Mouse (Mus musculus) C2C12 (cell line): Measurements from ENCODE around the gene Hormad1. TPM values are rescaled to one million over a fixed set of nuclear protein-coding genes. Genes with fewer than 3 reads are reported as not detected.

Experiments
- H3K27me3 ChIP-seq: one replicate; pipeline ENCODE4 v1.6.1; 2011; ENCODE audit not compliant: control insufficient read depth, insufficient read depth, insufficient read length
- H3K36me3 ChIP-seq: one replicate; pipeline ENCODE4 v1.6.1; 2011; ENCODE audit not compliant: control insufficient read depth, insufficient read depth
- H3K4me3 ChIP-seq: one replicate; pipeline ENCODE4 v1.5.1; 2011; ENCODE audit warnings: mild to moderate bottlenecking, control low read depth; ENCODE audit not compliant: poor library complexity, insufficient read depth, severe bottlenecking
- H3K79me2 ChIP-seq: one replicate; pipeline ENCODE4 v1.6.1; 2011; ENCODE audit not compliant: control insufficient read depth, insufficient read depth
- H3K79me3 ChIP-seq: one replicate; pipeline ENCODE4 v1.6.1; 2011; ENCODE audit warnings: low read depth, control low read depth
- H3ac ChIP-seq: one replicate; pipeline ENCODE3; 2011; ENCODE audit warnings: low read depth; ENCODE audit not compliant: control insufficient read depth, insufficient read length
- CEBPB ChIP-seq: IDR thresholded peaks from one replicate; pipeline ENCODE4 v1.6.1; 2011; ENCODE audit warnings: low read depth, mild to moderate bottlenecking, control low read depth, moderate library complexity
- CTCF ChIP-seq: IDR thresholded peaks from one replicate; pipeline ENCODE4 v1.5.1; 2011; ENCODE audit not compliant: control insufficient read depth, insufficient read depth, insufficient read length
- FOSL1 ChIP-seq: IDR thresholded peaks from one replicate; pipeline ENCODE4 v1.8.0; 2011; ENCODE audit warnings: mild to moderate bottlenecking, low read length; ENCODE audit not compliant: poor library complexity, insufficient read depth, severe bottlenecking
- MAX ChIP-seq: IDR thresholded peaks from one replicate; pipeline ENCODE4 v1.6.1; 2011; ENCODE audit warnings: mild to moderate bottlenecking, control low read depth
- MYOD1 ChIP-seq: IDR thresholded peaks from one replicate; pipeline ENCODE4 v1.6.1; 2011; ENCODE audit warnings: low read depth; ENCODE audit not compliant: control insufficient read depth, insufficient read length
- MYOG ChIP-seq: IDR thresholded peaks from one replicate; pipeline ENCODE4 v1.6.1; 2011; ENCODE audit not compliant: control insufficient read depth, insufficient read length; ENCODE audit errors: extremely low read depth
- USF1 ChIP-seq: IDR thresholded peaks from one replicate; pipeline ENCODE4 v1.6.1; 2011; ENCODE audit warnings: low read depth, mild to moderate bottlenecking, control low read depth, moderate library complexity
- polyA plus RNA-seq: library from polyadenylated mRNA; unstranded; fragments of >200 nt; fragmentation: generic; extraction: Trizol; gene quantifications from one replicate; pipeline ENCODE4 v1.2.1, GENCODE M21; 2012; ENCODE audit warnings: missing spikeins

Hormad1 gene
- polyA plus RNA-seq, 1 experiment = not detected

DNA sequence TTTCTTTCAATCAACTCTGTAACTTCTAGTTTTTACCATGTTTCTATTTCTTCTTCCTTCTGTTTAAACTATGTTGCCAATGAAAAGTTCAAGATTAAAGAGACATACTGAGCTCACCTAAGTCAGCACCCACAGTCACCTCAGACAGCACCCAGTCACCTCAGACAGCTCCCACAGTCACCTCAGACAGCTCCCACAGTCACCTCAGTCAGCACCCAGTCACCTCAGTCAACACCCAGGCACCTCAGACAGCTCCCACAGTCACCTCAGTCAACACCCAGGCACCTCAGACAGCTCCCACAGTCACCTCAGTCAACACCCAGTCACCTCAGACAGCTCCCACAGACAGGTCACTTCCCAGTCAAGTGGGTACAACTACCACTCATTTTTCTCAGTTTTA is 17.3 kb upstream of the Hormad1 start:
- H3K79me2 ChIP-seq = no peaks in the 10 kb centered on the region
- TF ChIP-seq MYOG (no peak), MYOD1 (no peak), CEBPB (no peak), CTCF (no peak), MAX (no peak), USF1 (no peak), FOSL1 (no peak)
- H3K4me3 ChIP-seq = no peak overlapping the region
- H3K36me3 ChIP-seq = no peaks in the 10 kb centered on the region
- H3K79me3 ChIP-seq = no peaks in the 10 kb centered on the region
- H3ac ChIP-seq = no peak overlapping the region
- no peaks in the 10 kb centered on the region for H3K27me3 ChIP-seq

DNA sequence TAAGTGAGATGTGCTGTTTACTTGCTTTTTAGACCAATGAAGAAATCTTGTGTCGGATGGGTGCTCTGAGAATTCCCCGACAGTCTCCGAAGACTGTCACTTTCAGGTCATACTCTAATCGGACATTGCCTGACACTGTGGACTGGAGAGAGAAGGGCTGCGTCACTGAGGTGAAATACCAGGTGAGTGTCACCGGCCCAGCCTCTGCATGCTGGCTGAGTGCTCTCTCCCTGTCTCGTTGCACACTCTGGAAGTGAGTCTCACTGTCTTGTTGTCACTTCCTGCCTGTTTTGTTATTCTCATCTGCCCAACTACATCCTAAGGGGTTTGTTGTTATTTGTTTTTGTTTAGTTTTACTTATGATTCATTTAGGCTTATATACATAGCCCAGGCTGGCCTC is 16.5 kb upstream of the Hormad1 start:
- Histone ChIP-seq H3ac (no peak overlapping the region), H3K27me3 (no peaks in the 10 kb centered on the region), H3K79me2 (no peaks in the 10 kb centered on the region), H3K36me3 (no peaks in the 10 kb centered on the region), H3K79me3 (no peaks in the 10 kb centered on the region), H3K4me3 (no peak overlapping the region)
- TF ChIP-seq MAX (no peak), MYOG (no peak), FOSL1 (no peak), USF1 (no peak), MYOD1 (no peak), CTCF (no peak), CEBPB (no peak)

GRCm38 (mm10) chr3:95550176-95550575 is 9.3 kb upstream of the Hormad1 start:
- Histone ChIP-seq H3K79me2 (no peaks in the 10 kb centered on the region), H3K4me3 (no peak overlapping the region), H3K36me3 (no peaks in the 10 kb centered on the region), H3ac (no peak overlapping the region), H3K79me3 (no peaks in the 10 kb centered on the region), H3K27me3 (no peaks in the 10 kb centered on the region)
- no peak for TF ChIP-seq FOSL1
- no peak for TF ChIP-seq USF1
- no peak for TF ChIP-seq CEBPB
- TF ChIP-seq MYOD1 = no peak

GRCm38 (mm10) chr3:95553986-95554385 is 5.5 kb upstream of the Hormad1 start:
- no peak overlapping the region for H3ac ChIP-seq
- H3K4me3 ChIP-seq = no peak overlapping the region
- TF ChIP-seq USF1 (no peak), MYOD1 (no peak), CEBPB (no peak), FOSL1 (no peak), MYOG (no peak), CTCF (no peak), MAX (no peak)
- no peaks in the 10 kb centered on the region for H3K79me2 ChIP-seq
- H3K79me3 ChIP-seq = no peaks in the 10 kb centered on the region
- no peaks in the 10 kb centered on the region for H3K27me3 ChIP-seq
- H3K36me3 ChIP-seq = no peaks in the 10 kb centered on the region

DNA sequence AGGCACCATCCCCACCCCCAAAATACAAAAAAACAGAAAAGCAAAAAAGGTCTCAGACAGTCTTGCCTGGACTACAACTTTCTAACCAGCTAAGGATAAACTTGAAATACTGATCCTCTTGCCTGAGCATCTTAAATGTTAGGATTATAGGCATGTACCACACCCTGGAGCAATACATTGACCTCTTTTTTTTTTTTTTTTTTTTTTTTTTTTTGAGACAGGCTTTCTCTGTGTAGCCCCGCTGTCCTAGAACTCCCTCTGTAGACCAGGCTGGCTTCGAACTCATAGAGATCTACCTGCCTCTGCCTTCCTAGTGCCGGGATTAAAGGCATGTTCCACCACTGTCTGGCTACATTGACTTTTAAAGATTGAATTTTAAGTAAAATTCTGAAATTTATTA is 1.3 kb downstream of the Hormad1 start:
- Histone ChIP-seq H3K79me2 (no peaks in the 10 kb centered on the region), H3K27me3 (no peaks in the 10 kb centered on the region), H3K4me3 (no peak overlapping the region), H3ac (no peak overlapping the region), H3K79me3 (no peaks in the 10 kb centered on the region), H3K36me3 (no peaks in the 10 kb centered on the region)
- TF ChIP-seq MYOD1 (no peak), FOSL1 (no peak), MAX (no peak), USF1 (no peak), MYOG (no peak), CEBPB (no peak), CTCF (no peak)

DNA sequence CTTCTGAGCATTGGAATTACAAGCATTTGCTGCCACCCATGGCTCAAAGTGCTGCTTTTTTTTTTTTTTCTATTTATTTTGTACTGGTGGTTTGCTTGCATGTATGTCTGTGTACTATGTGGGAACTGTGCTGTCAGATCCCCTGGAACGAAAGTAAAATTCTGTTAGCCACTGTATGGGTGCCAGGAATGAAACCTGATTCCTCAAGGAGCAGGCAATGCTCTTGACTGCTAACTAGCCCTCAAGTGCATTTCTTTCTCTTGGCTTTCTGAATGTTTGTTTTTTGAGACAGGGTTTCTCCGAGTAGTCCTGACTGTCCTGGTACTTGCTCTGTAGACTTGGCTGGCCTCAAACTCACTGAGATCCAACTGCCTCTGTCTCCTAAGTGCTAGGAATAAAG is 2.3 kb downstream of the Hormad1 start:
- H3K4me3 ChIP-seq = no peak overlapping the region
- no peaks in the 10 kb centered on the region for H3K36me3 ChIP-seq
- no peaks in the 10 kb centered on the region for H3K27me3 ChIP-seq
- no peaks in the 10 kb centered on the region for H3K79me2 ChIP-seq
- TF ChIP-seq CEBPB (no peak), CTCF (no peak), USF1 (no peak), FOSL1 (no peak), MAX (no peak), MYOD1 (no peak), MYOG (no peak)
- no peak overlapping the region for H3ac ChIP-seq
- no peaks in the 10 kb centered on the region for H3K79me3 ChIP-seq
